Mouse (Mus musculus) myocyte (in vitro differentiated cells): Measurements from ENCODE around the gene Taz.

ENCODE experiments used
- CEBPB ChIP-seq: IDR thresholded peaks from 2 replicates; pipeline ENCODE4 v1.6.1; 2011; ENCODE audit warnings: mild to moderate bottlenecking, moderate library complexity; ENCODE audit not compliant: poor library complexity, insufficient read depth, severe bottlenecking
- E2F4 ChIP-seq: IDR thresholded peaks from one replicate; pipeline ENCODE4 v1.6.1; 2011; ENCODE audit warnings: mild to moderate bottlenecking, control low read depth, moderate library complexity; ENCODE audit not compliant: insufficient read depth
- MAX ChIP-seq: IDR thresholded peaks from one replicate; pipeline ENCODE4 v1.6.1; 2011; ENCODE audit warnings: low read depth, mild to moderate bottlenecking, control low read depth
- MYOD1 ChIP-seq, 3 experiments: IDR thresholded peaks; one replicate each; pipeline ENCODE4 v1.6.1; 2011; ENCODE audit warnings: control low read depth in 2 of 3, low read depth in 2 of 3, mild to moderate bottlenecking in 2 of 3, moderate library complexity in 1 of 3; ENCODE audit not compliant: insufficient read length in 2 of 3, control insufficient read depth in 1 of 3
- MYOG ChIP-seq, 3 experiments: IDR thresholded peaks; one replicate each; pipeline ENCODE4 v1.6.1; 2011; ENCODE audit warnings: control low read depth in 2 of 3, low read depth in 2 of 3, mild to moderate bottlenecking in 2 of 3; ENCODE audit not compliant: insufficient read length in 2 of 3, control insufficient read depth in 1 of 3, insufficient read depth in 1 of 3
- POLR2A ChIP-seq: IDR thresholded peaks from one replicate; pipeline ENCODE4 v1.6.1; 2011; ENCODE audit warnings: low read depth, mild to moderate bottlenecking, control low read depth, moderate library complexity; ENCODE audit not compliant: insufficient read length
- POLR2AphosphoS2 ChIP-seq: IDR thresholded peaks from one replicate; pipeline ENCODE4 v1.6.1; 2011; ENCODE audit warnings: low read depth, control low read depth; ENCODE audit not compliant: insufficient read length
- REST ChIP-seq: IDR thresholded peaks from one replicate; pipeline ENCODE4 v1.6.1; 2011; ENCODE audit warnings: mild to moderate bottlenecking, control low read depth, moderate library complexity; ENCODE audit not compliant: insufficient read depth, insufficient read length
- SRF ChIP-seq: IDR thresholded peaks from one replicate; pipeline ENCODE4 v1.6.1; 2011; ENCODE audit warnings: low read depth; ENCODE audit not compliant: control insufficient read depth, insufficient read length
- TCF12 ChIP-seq: IDR thresholded peaks from one replicate; pipeline ENCODE4 v1.6.1; 2011; ENCODE audit warnings: mild to moderate bottlenecking, control low read depth; ENCODE audit not compliant: poor library complexity, insufficient read depth, severe bottlenecking
- TCF3 ChIP-seq: IDR thresholded peaks from one replicate; pipeline ENCODE4 v1.6.1; 2011; ENCODE audit warnings: low read depth, control low read depth; ENCODE audit not compliant: insufficient read length
- USF1 ChIP-seq: IDR thresholded peaks from one replicate; pipeline ENCODE4 v1.6.1; 2011; ENCODE audit warnings: low read depth, mild to moderate bottlenecking, control low read depth, moderate library complexity

DNA sequence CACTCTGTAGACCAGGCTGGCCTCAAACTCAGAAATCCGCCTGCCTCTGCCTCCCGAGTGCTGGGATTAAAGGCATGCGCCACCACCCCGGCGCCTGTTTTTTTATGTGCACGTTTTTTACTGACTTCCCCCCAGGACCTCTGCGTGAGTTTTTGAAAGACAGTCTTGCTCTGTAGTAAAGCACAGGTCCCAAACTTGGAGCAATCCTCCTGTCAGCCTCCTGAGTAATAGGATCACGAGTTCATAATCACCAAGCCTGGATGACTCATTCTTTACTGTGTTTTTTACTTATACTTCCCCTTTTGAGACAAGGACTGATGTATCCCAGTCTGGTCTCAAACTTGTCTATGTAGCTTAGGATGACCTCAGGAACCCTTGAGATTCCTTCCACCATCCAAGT is 3.8 kb upstream of the Taz start:
- no peak for TF ChIP-seq POLR2A
- no peak for TF ChIP-seq USF1
- no peak for TF ChIP-seq MYOG (IDR thresholded peaks at IDR 0.05; ENCODE audit: control insufficient read depth in 1 of 3, insufficient read depth in 1 of 3, insufficient read length in 2 of 3, low read depth in 2 of 3)
- TF ChIP-seq MAX, result no peak
- no peak for TF ChIP-seq POLR2AphosphoS2
- no peak for TF ChIP-seq TCF3
- no peak for TF ChIP-seq MYOD1 (IDR thresholded peaks at IDR 0.05; ENCODE audit: control insufficient read depth in 1 of 3, insufficient read length in 2 of 3, low read depth in 2 of 3)
- no peak for TF ChIP-seq CEBPB
- TF ChIP-seq TCF12, result no peak
- TF ChIP-seq SRF, result no peak
- TF ChIP-seq E2F4, result no peak
- TF ChIP-seq REST, result no peak
